Mouse (Mus musculus) kidney, postnatal 25 days (tissue): ENCODE results near the gene Tex46.

ENCODE experiments used
- DNase-seq, 2 experiments: peaks; one replicate each; pipeline ENCODE4 v3.0.0; 2021; ENCODE audit warnings: mixed read lengths in 2 of 2

Gene Tex46

DNA sequence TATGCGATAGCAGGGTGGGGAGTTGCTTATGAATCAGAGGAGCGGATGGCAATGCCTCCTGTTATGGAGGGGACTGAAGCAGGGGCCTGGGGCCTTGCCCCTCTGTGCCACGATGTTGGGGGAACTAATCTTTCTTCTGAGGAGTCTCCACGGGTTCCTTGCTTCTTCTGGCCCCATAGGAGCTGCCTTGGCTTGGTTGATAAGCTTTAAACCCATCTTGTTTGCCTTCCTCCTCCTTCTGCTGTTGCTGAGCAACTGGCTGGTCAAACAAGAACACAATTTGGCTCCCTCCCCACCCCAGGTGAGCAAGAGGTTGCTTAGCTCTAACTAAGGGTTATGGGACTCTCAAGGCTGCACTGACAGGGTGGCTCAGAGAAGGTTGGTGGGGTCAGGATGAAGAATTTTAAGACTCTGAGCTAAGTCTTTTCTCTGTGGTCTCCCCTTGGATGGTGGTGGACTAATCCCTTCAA, at the start of gene Tex46:
Gene Tex46, plus strand, starts transcription at position 51 of the 470 bp plus-strand sequence.
- DNase-seq: no peak

DNA sequence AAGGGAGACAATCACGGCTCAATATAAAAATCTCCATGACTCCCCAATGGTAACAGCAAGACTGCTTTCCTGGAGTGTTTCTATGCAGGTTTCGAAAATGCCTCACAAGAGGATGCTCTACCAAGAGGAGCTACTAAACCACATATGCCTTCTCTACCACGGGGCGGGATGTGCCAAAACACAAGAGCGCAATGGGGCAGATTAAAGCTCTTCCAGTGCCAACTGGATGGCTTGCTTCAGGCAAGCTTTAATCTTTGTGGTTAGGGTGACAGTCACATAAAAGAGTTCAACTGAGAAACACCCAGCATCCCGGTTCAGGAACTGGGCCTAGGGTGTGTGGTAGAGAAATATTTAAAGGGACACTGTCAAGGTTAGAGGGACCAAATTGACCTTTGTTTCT, 47.5 kb upstream of the Tex46 start:
- no peak for DNase-seq

DNA sequence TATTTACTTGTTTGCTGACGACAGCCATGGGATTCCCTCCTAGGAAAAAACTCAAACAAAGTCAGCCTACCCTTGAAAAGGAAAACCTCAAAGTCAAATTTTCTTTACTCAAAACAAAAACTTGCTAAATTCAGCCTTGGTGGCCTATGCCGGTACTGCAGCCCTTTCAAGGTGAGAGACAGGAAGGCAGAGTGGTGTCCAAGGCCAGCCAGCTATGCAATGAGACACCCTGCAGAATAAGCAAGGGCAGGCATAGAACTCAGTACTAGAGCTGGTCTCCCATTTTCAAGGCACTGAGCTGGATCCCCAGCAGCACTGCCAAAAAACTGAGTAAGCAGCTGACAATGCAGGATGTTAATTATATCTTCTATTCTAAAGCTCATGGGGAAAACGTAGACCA, 41.6 kb upstream of the Tex46 start:
- peak in 1 of 2 experiments; percentile 17 for DNase-seq

DNA sequence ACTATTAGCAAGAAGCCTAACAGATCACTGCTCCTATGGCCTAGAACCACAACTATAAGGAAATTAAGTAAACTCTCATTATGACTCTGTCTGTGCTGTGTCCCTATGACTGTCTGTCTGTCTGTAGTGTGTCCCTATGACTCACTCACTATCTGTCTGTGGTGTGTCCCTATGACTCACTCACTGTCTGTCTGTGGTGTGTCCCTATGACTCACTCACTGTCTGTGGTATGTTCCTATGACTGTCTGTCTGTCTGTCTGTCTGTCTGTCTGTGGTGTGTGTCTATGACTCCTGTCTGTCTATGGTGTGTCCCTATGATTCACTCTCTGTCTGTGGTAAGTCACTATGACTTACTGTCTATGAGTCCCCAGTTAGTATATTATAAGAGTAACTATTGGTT, 40.2 kb upstream of the Tex46 start:
- DNase-seq: no peak

DNA sequence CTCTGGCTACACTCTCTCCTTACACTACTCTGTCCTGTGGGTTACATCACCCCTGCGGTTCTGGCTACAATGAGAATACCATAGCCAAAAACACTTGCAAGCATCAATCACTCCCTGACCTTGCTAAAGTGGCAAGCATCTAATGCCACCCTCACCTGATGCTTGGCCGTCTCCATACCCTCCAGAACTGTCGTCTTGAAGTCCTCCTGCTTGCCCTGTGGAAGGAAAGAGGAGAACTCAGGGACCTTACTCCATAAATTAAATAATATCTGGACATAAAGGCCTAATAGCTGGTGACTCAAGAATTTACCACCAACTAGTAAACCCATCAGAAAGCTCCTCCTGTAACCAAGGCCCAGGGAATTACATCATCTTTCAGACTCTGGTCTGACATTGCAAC, 28.4 kb upstream of the Tex46 start:
- DNase-seq: no peak

DNA sequence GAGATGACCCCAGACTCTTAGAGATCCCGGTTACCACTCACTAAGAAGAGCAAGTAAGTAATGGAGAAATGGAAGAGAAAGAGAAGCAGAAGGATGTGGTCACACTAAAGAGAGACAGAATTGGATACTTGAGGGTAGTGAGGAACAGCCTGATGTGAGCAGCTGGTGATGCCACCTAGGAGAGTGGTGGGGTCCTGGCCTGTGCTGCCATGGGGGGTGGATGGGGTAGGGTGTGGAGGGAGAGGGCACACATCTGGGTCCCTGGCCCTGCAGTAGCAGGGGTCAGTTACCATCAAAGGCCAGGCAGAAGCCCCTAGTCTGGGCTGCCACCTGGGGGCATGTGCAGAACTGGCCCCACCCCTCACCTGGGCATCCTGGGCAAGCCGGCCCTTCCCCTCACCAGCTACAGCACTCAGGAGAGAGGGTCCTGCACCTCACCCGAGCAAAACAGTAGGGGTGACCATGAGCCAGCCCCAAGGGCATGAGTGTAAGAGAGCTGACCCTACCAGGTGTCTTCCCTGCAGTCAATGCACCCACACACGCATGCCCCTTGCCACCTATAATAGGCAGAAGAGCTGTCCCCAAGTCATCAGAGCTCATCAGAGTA, 22.9 kb upstream of the Tex46 start:
- no peak for DNase-seq

DNA sequence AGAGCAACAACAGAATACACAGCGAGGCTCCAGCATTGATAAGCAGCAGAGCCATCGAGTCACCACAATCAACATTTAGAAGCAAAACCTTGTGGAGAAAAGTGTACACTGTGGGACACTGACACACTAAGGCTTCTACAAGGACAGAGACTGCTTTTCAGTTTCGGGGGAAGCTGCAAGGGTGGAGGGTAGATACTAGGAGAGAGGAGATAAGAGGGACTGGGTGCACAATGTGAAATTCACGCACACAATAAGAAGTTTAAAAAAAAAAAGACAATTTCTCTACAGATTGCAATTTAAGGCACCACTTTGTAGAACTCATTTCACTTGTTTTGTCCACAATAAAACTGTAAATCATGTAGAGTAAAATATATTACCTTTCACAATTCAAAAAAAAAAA, 22.2 kb upstream of the Tex46 start:
- DNase-seq: no peak

DNA sequence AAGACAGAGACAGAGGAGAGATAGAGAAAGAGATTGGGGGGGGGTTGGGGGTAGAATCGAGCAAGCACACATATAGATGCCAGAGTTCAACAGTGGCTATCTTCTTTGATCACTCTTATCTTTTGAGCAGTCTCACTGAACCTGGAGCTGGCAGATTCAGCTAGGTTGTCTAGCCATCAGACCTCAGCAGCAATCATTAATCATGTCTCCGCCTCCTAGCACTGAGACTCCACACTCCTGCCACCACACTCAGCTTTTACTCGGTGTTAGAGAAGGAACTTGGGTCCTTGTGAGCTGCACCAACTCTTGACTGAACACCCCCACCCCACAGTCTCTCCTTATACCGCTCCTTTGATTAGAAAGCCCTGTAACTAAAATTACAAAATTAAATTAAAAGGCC, 18.1 kb upstream of the Tex46 start:
- DNase-seq: no peak

DNA sequence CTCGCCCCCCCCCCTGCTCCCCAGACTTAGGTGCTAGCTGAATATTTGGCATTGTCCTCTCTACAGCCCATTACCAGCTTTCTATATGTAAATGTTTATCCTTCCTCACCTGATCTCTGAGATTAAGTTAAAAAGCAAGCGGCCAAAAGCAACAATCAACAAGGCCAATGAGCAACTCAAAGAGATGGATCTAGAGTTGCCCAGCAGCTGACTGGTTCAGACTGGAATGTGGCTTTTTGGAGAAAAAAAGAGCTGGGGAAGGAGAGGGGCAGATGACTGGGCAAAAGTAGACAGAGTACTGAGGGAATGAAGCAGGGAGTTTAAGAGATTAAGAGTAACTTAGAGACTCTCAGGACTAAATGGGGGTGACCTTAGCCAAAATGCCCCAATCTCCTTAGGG, 16.2 kb upstream of the Tex46 start:
- DNase-seq: no peak

DNA sequence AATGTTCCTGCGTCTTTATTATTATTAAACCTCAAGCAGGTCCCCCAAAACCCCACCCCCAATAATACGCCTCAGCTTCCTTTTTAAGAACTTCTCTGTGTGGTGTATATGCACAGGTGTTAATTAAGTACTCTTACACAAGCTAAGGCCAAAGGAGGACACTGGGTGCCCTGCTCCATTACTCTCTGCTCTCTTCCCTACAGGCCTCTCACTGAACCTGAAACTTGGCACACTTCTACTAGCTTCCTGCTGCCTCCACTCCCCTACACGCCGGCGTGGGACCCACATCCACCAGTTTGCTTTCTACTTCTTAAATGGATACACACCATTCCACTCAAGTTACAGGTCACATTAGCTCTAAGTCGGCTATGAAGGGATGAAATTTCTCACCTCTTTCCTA, 15.0 kb upstream of the Tex46 start:
- peak; percentile 22 to 63 for DNase-seq

DNA sequence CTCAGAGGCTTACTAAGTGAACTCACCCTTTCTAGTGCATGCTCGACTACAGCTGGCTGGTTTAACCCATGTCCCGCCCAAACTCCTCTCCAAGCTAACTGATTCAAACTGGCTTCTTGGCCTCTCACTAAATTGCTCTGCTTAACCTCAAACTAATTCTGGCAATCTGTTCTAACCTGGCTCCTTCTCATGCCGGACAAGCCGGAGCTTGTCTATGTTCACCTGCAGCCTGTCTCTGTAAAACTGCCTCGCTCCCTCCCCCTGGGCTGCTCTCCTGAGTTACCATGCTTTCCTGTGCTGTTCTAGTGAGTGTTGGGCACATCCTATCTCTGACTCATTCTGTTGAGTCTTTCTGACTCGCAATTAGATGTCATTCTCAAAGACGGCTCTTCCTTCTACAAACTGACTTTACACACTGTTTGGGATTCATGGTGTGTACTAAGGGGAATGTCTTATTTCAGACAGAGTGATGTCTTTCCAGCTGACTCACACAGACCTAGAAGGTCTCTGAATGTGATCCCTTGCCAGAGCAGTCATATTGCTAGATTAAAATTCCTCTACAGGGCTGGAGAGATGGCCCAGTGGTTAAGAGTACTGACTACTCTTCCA, 11.9 kb upstream of the Tex46 start:
- DNase-seq: no peak

DNA sequence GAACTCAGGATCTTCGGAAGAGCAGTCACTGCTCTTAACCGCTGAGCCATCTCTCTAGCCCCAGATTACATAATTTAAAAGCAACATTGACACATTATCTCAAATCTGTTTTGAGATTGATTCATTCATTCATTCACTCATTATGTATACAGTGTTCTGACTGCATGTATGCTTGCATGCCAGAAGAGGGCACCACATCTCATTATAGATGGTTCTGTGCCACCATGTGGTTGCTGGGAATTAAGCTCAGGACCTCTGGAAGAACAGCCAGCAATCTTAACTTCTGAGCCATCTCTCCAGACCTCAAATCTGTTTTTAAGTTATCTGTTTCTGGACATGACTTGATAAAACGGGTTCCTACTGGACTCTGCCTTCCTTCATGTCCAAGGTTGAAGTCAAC, 10.4 kb upstream of the Tex46 start:
- no peak for DNase-seq

DNA sequence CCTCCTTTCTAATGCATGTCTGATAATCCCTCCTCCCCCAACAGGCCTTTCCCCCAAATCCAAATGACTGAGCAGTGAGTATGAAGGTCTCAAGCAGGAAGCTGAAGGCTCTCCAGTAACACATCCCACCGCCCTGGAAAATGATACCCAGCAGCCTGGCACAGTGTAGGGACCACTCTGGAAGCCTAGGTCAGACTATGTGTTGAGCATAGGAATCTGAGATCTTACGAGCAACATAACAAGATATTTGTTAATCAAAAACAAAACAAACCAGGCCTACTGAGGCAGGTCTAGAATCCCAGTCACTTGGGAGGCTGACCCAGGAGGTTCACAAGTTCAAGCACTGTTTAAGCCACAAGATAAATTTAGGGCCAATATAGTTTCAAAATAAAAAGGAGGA, 9.7 kb upstream of the Tex46 start:
- no peak for DNase-seq

DNA sequence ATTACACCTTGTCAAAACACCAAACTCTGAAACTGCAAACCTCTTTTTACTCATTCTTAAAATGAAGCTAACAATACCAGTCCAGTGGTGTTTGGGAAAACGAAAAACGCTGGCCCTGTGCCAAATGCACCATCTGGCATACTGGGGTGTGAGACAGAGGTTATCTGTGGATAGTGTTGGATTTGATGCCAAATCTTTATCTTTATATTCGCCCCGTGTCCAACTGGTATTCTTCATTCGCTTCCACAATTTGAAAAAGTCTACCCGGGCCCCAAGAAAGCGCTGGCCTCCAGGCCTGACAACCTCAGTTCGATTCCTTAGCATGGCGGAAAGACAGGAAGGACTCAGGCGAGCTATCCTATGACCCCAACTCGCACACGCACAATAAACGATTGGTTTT, 8.8 kb upstream of the Tex46 start:
- DNase-seq: peak; percentile 62 to 73

DNA sequence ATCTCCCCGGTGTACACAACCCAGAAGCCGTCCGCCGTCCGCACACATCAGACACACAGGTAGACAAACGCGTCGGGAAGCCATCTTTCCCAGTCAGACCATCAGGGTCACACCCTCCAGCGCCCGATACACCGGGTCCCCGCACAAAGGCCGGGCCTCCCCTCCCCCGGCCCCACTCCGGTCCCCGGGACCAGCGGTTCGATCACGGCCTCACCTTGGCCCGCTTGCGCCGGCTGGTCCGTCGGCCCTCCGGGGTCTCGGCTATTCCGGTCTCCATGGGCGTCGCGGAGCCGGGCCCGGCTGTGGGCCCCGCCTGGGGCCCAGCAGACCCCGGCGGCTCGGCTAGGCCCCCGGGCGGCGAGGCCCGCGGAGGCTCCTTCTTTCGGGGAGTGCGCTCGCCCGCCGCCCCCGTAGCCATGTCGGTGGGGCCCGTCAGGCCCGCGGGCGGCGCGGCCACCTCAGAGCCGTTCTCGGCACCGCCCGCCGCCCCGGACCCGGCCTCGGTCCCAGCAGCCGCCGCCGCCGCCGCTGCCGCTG, 8.2 kb upstream of the Tex46 start:
- peak; percentile 47 to 60 for DNase-seq

DNA sequence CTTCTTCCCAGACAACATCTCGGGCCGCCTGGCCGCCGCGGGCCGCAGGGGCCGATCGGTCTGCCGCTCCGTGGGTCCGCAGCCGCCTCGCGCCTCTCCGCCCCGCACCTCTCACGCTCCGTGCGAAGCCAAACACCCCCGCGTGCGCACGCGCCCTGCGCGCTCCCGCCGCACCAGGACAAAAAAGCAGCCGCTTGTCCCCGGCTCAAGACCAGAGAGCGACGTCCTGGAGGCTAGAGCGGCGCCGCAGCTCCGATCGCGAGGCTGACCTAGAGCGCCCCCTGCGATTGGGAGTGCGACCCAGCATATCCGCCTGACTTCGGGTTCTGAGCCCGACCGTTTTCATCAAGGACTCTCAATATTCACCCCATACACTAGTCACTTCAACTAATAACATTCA, 7.7 kb upstream of the Tex46 start, which contains the start of gene Kdm1a:
Gene Kdm1a, minus strand, starts transcription at position 156 of the 400 bp plus-strand sequence.
- peak; percentile 96 to 97 for DNase-seq

DNA sequence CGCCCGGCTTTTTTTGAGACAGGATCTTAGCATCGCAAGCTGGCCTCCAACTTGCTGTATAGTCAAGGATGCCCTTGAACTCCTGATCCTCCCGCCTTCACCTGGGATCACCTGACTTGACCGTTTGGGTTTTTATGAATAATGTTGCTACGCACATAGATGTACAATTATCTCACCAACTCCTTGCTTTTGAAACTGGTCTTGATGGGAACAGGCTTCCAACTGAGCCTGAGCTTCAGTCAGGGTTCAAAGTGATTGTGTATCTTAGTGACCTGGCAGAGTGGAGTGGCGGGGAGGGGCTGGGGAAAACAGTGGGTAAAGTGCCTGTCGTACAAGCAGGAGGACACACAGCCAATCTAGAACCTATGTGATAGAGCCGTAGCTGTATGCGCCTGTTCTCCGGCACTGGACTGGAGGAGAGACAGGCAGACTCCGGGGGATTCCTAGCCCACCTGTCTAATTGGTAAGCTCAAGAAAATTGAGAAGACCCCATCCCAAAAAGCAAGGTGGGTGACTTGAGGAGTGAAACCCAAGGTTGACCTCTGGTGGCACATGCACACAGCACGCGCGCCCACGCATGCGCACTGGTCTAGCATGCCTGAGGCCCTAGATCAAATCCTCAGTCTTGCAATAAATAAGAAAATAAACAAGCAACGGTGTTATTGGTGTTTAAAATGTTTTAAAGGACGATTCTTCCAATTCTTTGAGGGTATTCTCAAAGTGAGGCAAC, 4.3 kb upstream of the Tex46 start:
- DNase-seq: no peak

DNA sequence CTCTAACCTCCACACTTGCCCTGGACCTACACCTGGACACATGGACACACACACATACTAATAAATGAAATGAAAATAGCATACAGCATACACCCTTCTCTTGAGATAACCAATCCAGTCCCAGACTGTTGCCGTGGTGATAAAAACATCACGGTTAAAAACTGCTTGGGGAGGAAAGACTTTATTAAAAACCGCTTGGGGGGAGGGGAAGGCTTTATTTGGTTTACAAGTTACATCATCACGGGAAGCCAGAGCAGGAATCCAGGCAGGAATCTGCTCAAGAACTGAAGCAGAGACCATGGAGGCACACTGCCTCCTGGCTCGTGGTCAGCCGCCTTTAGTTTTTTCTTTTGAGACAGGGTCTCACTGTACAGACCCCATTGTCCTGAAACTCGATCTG, 3.4 kb downstream of the Tex46 start:
- no peak for DNase-seq

DNA sequence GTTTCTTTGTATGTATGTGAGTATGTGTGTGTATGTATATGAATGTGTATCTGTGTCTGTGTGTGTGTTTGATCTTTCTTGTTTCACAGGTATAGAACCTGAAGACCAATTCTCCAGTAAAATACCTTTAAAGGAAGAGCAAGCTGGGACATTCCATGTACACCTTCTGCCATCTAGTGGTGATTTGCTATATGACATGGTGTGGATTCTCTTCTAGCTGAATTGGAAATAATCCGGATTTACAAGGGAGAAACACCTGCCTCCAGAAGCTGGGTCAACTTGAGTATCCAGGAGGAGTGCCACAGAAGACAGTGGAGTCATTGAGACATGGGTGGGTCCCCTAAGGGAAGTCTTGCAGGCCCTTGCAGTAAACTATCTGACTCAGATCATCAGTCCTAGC, 11.1 kb downstream of the Tex46 start:
- peak in 1 of 2 experiments; percentile 69 for DNase-seq

DNA sequence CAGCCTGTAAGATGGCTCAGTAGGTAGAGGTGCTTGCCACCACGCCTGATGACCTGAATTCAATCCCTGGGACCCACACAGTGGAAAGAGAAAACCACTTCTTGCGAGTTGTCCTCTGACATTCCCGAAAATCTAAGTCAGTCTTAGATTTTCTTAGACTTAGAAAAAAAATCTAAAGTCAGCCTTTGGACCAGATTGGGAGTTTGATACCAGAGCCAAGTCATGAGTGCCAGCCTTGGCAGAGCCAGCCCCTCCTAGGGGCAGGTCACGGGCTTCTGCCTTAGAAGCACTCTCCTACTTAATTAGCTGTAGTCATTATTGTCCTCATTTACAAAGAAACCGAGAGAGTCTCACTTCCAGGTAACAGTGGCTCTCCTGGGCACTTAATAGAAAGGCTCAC, 11.7 kb downstream of the Tex46 start:
- DNase-seq: no peak

DNA sequence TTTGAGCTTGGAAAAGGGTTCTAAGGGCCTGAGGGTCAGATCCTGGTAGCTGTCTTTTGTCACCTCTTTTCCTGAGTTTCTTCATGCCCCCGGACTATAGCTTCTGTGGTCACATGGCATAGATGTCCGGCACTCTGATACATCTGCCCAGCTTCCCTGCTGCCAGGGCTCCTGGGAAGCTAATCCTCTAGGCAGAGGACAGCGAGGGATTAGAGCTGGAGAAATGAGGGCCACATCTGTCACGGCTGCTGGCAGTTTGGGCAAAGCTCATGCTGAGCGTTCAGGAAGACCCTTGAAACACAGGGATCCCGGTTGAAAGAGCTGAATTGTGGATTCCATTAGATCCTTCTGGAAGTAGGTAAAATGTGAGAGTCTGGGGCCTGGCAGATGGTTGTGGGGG, 12.2 kb downstream of the Tex46 start, which contains the start of gene Lactbl1:
Gene Lactbl1, plus strand, starts transcription at position 234 of the 400 bp plus-strand sequence.
- DNase-seq: no peak

DNA sequence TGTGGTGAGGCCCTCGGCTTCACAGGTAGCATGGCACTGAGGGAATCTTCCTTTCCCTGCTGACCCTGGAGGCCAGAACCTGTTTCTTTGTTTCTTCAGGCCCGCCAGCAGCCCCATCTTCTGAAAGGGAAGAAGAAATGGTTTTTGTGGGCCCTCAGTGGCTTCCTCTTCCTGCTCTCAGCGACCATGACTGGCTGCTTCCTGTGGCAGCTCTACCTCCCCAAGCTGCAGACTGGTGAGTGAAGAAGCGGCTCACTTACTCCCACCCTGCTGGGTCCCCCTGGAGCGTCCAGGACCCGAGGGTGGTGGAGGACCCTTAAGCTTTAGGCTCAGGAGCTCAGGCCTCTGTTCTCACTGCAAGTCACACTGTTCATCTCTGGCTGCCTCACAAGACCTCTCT, 16.4 kb downstream of the Tex46 start:
- DNase-seq: no peak

DNA sequence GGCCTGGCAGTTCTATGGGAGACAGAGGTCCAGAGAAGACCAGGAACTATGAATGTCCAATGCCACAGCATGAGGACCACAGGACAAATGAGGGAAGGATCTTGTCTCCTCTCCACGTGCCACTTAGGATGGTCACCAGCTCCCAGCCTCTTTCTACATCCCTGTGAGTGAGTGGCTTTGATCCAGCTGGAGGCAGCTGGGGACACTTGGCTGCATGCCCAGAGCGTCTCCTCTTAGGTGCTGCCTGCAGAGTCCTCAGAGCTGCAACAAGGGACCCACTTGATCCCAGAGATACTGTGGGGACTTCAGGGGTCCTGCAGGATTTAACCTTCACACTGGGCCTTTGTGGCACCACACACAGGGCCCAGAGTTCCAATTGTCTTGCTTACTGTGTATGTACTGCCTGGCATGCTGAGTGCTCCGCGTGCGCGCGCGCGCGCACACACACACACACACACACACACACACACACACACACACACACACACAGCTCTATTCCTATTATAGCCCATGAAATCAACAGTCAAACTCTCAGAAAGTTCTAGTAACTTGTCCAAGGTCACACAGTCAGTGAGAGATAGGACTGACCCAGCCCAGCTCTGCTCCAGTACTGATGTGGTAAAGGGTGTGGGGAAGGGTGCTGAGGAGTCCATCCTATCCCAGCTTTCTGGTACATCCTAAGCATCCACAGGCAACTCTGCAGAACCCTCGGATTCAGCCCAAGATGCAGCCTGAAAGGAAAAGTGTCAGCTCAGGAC, 21.2 kb downstream of the Tex46 start:
- DNase-seq: peak; percentile 50 to 61
